Mouse (Mus musculus) hindbrain, embryonic 13.5 days (tissue): ENCODE data around the gene Cpt1b. TPM values are rescaled to one million over a fixed set of nuclear protein-coding genes. Genes with fewer than 3 reads are reported as not detected.

ENCODE experiments used
- ATAC-seq: fragments of 200-750 bp; cut with Nextera tagmentation; 2 replicates; pipeline ENCODE4 v1.8.0; 2017; ENCODE audit warnings: moderate TSS enrichment; ENCODE audit not compliant: low FRiP score
- H3K27ac ChIP-seq: fragments of 300-500 bp; sonication (generic); 2 replicates; pipeline ENCODE4 v1.5.1; 2015; ENCODE audit warnings: inconsistent platforms, mild to moderate bottlenecking, moderate library complexity
- H3K27me3 ChIP-seq: fragments of 300-500 bp; sonication (generic); 2 replicates; pipeline ENCODE4 v1.6.1; 2015; ENCODE audit warnings: mild to moderate bottlenecking, inconsistent platforms
- H3K36me3 ChIP-seq: fragments of 300-500 bp; sonication (generic); 2 replicates; pipeline ENCODE4 v1.6.1; 2015; ENCODE audit warnings: mild to moderate bottlenecking, inconsistent platforms
- H3K4me1 ChIP-seq: fragments of 300-500 bp; sonication (generic); replicated peaks from 2 replicates; pipeline ENCODE4 v1.6.1; 2015; ENCODE audit warnings: inconsistent platforms
- H3K4me2 ChIP-seq: fragments of 300-500 bp; sonication (generic); 2 replicates; pipeline ENCODE4 v1.6.1; 2015; ENCODE audit warnings: inconsistent platforms, mild to moderate bottlenecking, moderate library complexity
- H3K4me3 ChIP-seq: fragments of 300-500 bp; sonication (generic); 2 replicates; pipeline ENCODE4 v1.5.1; 2015; ENCODE audit warnings: mild to moderate bottlenecking, inconsistent platforms
- H3K9ac ChIP-seq: fragments of 300-500 bp; sonication (generic); 2 replicates; pipeline ENCODE4 v1.6.1; 2015; ENCODE audit warnings: mild to moderate bottlenecking, inconsistent platforms
- H3K9me3 ChIP-seq: fragments of 300-500 bp; sonication (generic); 2 replicates; pipeline ENCODE4 v1.6.1; 2016; ENCODE audit warnings: inconsistent platforms
- WGBS: fragments of 180-500 bp; shearing (Covaris S2); methylation state at CpG from one replicate; pipeline ENCODE4 v1.1.7; 2015; 5-methylcytosine and 5-hydroxymethylcytosine counted together
- polyA plus RNA-seq: library from polyadenylated mRNA; unstranded; fragments of >200 nt; fragmentation: Nextera tagmentation; extraction: Ambion mirVana; gene quantifications from 2 replicates; pipeline ENCODE4 v1.2.1, GENCODE M21; 2015

Cpt1b gene
- polyA plus RNA-seq, 1 experiment from 2014 or later = 0.99 TPM

GRCm38 (mm10) chr15:89402471-89402870 lies 23.2 kb downstream of the Cpt1b start:
- no peak overlapping the region for H3K9ac ChIP-seq
- no peak overlapping the region for H3K4me2 ChIP-seq
- H3K4me1 ChIP-seq = no peaks in the 10 kb centered on the region
- 0 out of 2 replicates have a peak, but pooled peaks cover 3% of the 10 kb centered on the region for H3K9me3 ChIP-seq
- no peaks in the 10 kb centered on the region for H3K27me3 ChIP-seq
- H3K27ac ChIP-seq = no peak overlapping the region
- H3K36me3 ChIP-seq = no peaks in the 10 kb centered on the region
- no peak overlapping the region for H3K4me3 ChIP-seq
- 87% methylated on average over 1 of the region's 1 CpGs for WGBS
- ATAC-seq = no peak

- Histone ChIP-seq H3K27ac (no peak overlapping the region), H3K9ac (no peak overlapping the region), H3K4me1 (no peaks in the 10 kb centered on the region), H3K4me2 (no peak overlapping the region), H3K27me3 (no peaks in the 10 kb centered on the region), H3K36me3 (no peaks in the 10 kb centered on the region), H3K4me3 (no peak overlapping the region), H3K9me3 (no peaks in the 10 kb centered on the region)
- 90% methylated on average over 1 of the region's 1 CpGs for WGBS
- no peak for ATAC-seq
Measured at GRCm38 (mm10) chr15:89399716-89400115, 25.9 kb downstream of the Cpt1b start.

GRCm38 (mm10) chr15:89398146-89398545 lies 27.5 kb downstream of the Cpt1b start:
- ATAC-seq = no peak
- Histone ChIP-seq H3K4me2 (no peak overlapping the region), H3K27ac (no peak overlapping the region), H3K36me3 (no peaks in the 10 kb centered on the region), H3K4me3 (no peak overlapping the region), H3K27me3 (no peaks in the 10 kb centered on the region), H3K9me3 (no peaks in the 10 kb centered on the region), H3K4me1 (no peaks in the 10 kb centered on the region), H3K9ac (no peak overlapping the region)
- 77% methylated on average over 2 of the region's 2 CpGs for WGBS

GRCm38 (mm10) chr15:89396883-89397282 lies 28.8 kb downstream of the Cpt1b start:
- H3K27ac ChIP-seq = no peak overlapping the region
- no peaks in the 10 kb centered on the region for H3K4me1 ChIP-seq
- 94% methylated on average over 4 of the region's 4 CpGs for WGBS
- no peak for ATAC-seq
- no peaks in the 10 kb centered on the region for H3K9me3 ChIP-seq
- no peaks in the 10 kb centered on the region for H3K36me3 ChIP-seq
- no peak overlapping the region for H3K4me3 ChIP-seq
- H3K4me2 ChIP-seq = no peak overlapping the region
- H3K27me3 ChIP-seq = no peaks in the 10 kb centered on the region
- no peak overlapping the region for H3K9ac ChIP-seq

- Histone ChIP-seq H3K4me3 (no peak overlapping the region), H3K36me3 (no peaks in the 10 kb centered on the region), H3K9ac (no peak overlapping the region), H3K4me1 (no peaks in the 10 kb centered on the region), H3K27me3 (peaks cover 7% of the 10 kb centered on the region; the same call in 1 of the 2 replicates), H3K9me3 (no peaks in the 10 kb centered on the region), H3K4me2 (no peak overlapping the region), H3K27ac (no peak overlapping the region)
- 91% methylated on average over 10 of the region's 10 CpGs for WGBS
- no peak for ATAC-seq
Measured at GRCm38 (mm10) chr15:89390081-89390480, 35.6 kb downstream of the Cpt1b start.

- Histone ChIP-seq H3K4me3 (no peak overlapping the region), H3K9ac (no peak overlapping the region), H3K4me1 (no peaks in the 10 kb centered on the region), H3K9me3 (no peaks in the 10 kb centered on the region), H3K4me2 (no peak overlapping the region), H3K27ac (no peak overlapping the region), H3K27me3 (peaks cover 7% of the 10 kb centered on the region; the same call in 1 of the 2 replicates), H3K36me3 (no peaks in the 10 kb centered on the region)
- WGBS = 50% methylated on average over 12 of the region's 12 CpGs
- no peak for ATAC-seq
Measured at GRCm38 (mm10) chr15:89387127-89387526, 38.5 kb downstream of the Cpt1b start.

- no peaks in the 10 kb centered on the region for H3K36me3 ChIP-seq
- H3K4me1 ChIP-seq = no peaks in the 10 kb centered on the region
- H3K9ac ChIP-seq = no peak within 1 kb of the TSS
- H3K4me2 ChIP-seq = no peak within 1 kb of the TSS
- WGBS = 89% methylated on average over 7 of the region's 7 CpGs
- no peak for ATAC-seq
- no peak within 1 kb of the TSS for H3K4me3 ChIP-seq
- H3K9me3 ChIP-seq = no peaks in the 10 kb centered on the region
- H3K27me3 ChIP-seq = peaks cover 25% of the 10 kb centered on the region
- no peak within 1 kb of the TSS for H3K27ac ChIP-seq
Measured at GRCm38 (mm10) chr15:89384617-89385016, 41.0 kb downstream of the Cpt1b start, which contains the start of gene Klhdc7b. Gene Klhdc7b, plus strand, starts transcription at chr15:89384917.

- Histone ChIP-seq H3K4me2 (peak overlapping the region; percentile 61), H3K27ac (no peak overlapping the region), H3K9me3 (no peaks in the 10 kb centered on the region), H3K4me3 (peak overlapping the region; percentile 37), H3K9ac (no peak overlapping the region), H3K4me1 (peaks cover 26% of the 10 kb centered on the region), H3K27me3 (peaks cover 56% of the 10 kb centered on the region), H3K36me3 (no peaks in the 10 kb centered on the region)
- 13% methylated on average over 10 of the region's 10 CpGs for WGBS
- ATAC-seq = no peak
Measured at GRCm38 (mm10) chr15:89379429-89379828, 46.2 kb downstream of the Cpt1b start.

GRCm38 (mm10) chr15:89378831-89379401 lies 46.7 kb downstream of the Cpt1b start, which contains the start of gene Odf3b:
Gene Odf3b, minus strand, starts transcription at chr15:89379282.
- peaks cover 56% of the 10 kb centered on the region for H3K27me3 ChIP-seq
- H3K9me3 ChIP-seq = no peaks in the 10 kb centered on the region
- 1% methylated on average over 33 of the region's 33 CpGs for WGBS
- peaks cover 31% of the 10 kb centered on the region for H3K4me1 ChIP-seq
- H3K27ac ChIP-seq = no peak within 1 kb of the TSS
- peak within 1 kb of the TSS; percentile 37 for H3K4me3 ChIP-seq
- no peak for ATAC-seq
- H3K36me3 ChIP-seq = no peaks in the 10 kb centered on the region
- H3K4me2 ChIP-seq = peak within 1 kb of the TSS; percentile 61
- H3K9ac ChIP-seq = peak within 1 kb of the TSS; percentile 63

- no peak for ATAC-seq
- WGBS = 10% methylated on average over 46 of the region's 46 CpGs
- H3K27me3 ChIP-seq = peaks cover 56% of the 10 kb centered on the region
Measured at GRCm38 (mm10) chr15:89377938-89378828, 47.5 kb downstream of the Cpt1b start.

GRCm38 (mm10) chr15:89377362-89377761 lies 48.3 kb downstream of the Cpt1b start:
- Histone ChIP-seq H3K4me2 (0 out of 2 replicates have a peak overlapping the region, but pooled peaks have one; percentile 4), H3K4me3 (0 out of 2 replicates have a peak overlapping the region, but pooled peaks have one; percentile 1), H3K36me3 (peaks cover 5% of the 10 kb centered on the region), H3K9me3 (no peaks in the 10 kb centered on the region), H3K27ac (no peak overlapping the region), H3K27me3 (peaks cover 56% of the 10 kb centered on the region), H3K4me1 (peaks cover 41% of the 10 kb centered on the region), H3K9ac (peak overlapping the region; percentile 6; the same call in 1 of the 2 replicates)
- WGBS = 14% methylated on average over 18 of the region's 18 CpGs
- ATAC-seq = no peak

More at GRCm38 (mm10) chr15:89377938-89378828, 47.5 kb downstream of the Cpt1b start:
- Histone ChIP-seq H3K9ac (peak overlapping the region; percentile 63), H3K27ac (no peak overlapping the region), H3K4me2 (peak overlapping the region; percentile 61), H3K9me3 (no peaks in the 10 kb centered on the region), H3K4me1 (peaks cover 32% of the 10 kb centered on the region), H3K36me3 (no peaks in the 10 kb centered on the region), H3K4me3 (peak overlapping the region; percentile 37)

GRCm38 (mm10) chr15:89376957-89377356 lies 48.7 kb downstream of the Cpt1b start, which contains the start of gene Tymp:
Gene Tymp, minus strand, starts transcription at chr15:89377039.
- Histone ChIP-seq H3K4me3 (0 out of 2 replicates have a peak within 1 kb of the TSS, but pooled peaks have one; percentile 1), H3K4me1 (peaks cover 44% of the 10 kb centered on the region), H3K27me3 (peaks cover 56% of the 10 kb centered on the region), H3K4me2 (0 out of 2 replicates have a peak within 1 kb of the TSS, but pooled peaks have one; percentile 4), H3K9me3 (no peaks in the 10 kb centered on the region), H3K27ac (no peak within 1 kb of the TSS), H3K36me3 (peaks cover 9% of the 10 kb centered on the region), H3K9ac (peak within 1 kb of the TSS; percentile 6; the same call in 1 of the 2 replicates)
- no peak for ATAC-seq
- 26% methylated on average over 16 of the region's 16 CpGs for WGBS
